Mouse (Mus musculus): ENCODE results near the gene Vsig10l.
A peak's percentile ranks its signal among the peaks of the same experiment; 100 is the strongest.

Gene Vsig10l

DNA sequence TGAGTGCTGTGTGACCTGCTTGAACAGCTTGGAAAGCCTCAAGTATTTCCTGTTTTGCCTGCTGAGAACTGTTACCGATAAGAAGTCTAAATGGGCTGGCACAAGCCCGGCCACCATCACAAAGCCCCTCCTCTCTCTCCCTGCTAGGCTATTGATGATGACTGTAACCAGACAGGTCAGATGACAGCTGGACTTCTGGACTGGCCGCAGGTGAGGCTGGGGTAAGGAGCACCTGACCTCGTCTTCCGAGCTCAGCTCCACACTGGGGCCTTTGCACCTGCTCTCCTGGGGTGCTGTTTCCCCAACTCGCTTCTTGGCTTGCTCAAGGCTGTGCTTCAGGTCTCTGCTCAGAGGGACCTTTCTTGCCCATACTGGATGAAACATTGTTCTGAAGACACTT lies 8.6 kb upstream of the Vsig10l start:
- DNase-seq (ENCODE audit: low spot score), result no peak

DNA sequence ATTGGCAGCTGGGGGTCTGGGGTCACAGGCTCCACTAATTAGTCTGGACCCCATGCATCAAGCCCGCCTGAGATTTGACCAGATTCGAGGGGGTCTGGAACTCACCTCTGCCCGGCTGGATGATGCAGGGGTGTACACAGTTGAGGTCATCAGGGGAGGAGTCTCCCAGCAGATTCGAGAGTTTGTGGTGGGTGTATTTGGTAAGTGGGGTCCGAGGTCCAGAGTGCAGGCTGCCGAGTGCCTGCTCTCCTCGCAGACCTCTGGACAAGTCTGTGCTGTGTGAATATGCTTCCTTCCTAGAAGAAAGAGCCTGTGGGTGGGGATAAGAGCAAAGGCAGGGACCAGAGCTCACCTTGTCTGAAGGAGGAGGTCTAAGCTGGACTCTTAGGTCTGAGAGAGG lies 1.0 kb downstream of the Vsig10l start:
- no peak for DNase-seq (ENCODE audit: low spot score)

DNA sequence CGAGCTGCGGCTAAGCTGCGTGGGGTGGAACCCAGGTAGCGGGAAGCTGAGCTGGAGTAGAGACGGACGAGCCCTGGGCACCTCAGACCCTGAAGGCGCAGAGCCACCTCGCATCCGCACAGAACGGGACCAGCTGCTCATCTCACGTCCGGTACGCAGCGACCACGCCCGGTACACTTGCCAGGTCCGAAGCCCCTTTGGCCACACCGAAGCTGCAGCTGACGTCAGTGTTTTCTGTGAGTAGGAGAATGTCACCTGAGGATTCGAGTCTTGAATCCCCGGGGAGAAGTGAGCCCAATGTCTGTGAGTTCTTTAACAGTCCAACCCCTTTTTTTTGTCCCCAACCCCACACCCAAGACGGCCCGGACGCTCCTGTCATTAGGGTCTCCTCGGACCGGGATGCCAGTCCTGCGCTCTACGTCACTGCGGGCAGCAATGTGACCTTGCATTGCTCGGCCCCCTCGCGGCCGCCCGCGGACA lies 2.0 kb downstream of the Vsig10l start:
- no peak for DNase-seq (ENCODE audit: low spot score)

DNA sequence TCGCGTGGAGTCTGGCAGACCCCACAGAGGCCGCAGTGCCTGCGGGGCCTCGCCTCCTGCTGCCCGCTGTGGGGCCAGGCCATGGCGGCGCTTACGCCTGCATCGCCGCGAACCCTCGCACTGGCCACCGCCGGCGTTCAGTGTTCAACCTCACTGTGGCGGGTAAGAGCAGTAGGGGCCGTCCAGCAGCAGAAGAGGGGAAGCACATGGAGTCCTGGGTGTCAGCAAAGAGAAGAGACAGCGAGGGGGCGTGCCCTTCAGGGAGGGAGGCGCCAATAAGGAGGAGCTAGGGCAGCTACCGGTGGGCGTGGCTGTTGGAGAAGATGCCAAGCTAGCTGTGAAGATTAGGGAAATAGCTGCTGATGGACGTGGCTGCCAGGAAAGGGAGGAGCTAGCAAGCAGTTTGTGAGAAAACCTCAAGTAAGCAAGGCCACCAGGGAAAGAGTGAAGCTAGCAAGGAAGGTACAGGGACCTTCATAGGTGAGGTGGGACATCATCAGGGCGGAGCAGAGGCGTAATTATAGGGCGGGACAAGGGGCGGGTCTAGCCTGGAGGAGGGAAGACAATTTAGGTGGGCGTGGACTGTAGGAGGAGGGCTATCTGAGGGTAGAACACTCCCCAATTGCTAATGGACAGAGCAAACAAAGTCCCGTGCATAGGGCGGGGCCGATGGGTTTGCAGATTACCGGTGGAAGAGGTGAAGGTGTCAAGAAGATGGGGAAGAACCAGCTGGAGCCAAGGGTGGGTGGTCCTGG lies 2.6 kb downstream of the Vsig10l start:
- DNase-seq (ENCODE audit: low spot score), result peak; percentile 83

DNA sequence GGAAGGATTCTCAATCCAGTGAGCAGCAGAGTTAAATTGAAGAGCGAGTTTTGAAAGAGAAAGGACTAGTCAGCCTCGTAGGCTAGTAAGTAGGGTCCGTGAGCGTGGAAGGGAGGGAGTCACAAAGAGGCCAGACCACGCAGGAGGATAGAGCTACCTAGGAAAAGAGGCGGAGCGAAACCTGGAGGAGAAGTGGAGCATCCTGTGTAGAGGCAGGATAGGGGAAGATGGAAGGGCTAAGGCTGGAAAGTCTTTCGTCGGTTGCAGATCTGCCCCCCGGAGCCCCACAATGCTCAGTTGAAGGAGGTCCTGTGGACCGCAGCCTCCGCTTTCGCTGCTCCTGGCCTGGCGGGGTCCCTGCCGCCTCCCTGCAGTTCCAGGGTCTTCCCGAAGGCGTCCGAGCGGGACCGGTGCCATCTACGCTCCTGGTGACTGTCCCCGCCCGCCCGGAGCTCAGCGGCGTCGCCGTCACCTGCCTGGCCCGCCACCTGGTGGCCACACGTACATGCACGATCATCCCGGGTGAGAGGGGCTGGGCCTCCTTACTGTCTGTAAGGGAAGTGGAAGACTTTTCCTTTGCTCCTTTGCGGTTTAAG lies 3.2 kb downstream of the Vsig10l start:
- peak; percentile 67 for DNase-seq (ENCODE audit: low spot score)

DNA sequence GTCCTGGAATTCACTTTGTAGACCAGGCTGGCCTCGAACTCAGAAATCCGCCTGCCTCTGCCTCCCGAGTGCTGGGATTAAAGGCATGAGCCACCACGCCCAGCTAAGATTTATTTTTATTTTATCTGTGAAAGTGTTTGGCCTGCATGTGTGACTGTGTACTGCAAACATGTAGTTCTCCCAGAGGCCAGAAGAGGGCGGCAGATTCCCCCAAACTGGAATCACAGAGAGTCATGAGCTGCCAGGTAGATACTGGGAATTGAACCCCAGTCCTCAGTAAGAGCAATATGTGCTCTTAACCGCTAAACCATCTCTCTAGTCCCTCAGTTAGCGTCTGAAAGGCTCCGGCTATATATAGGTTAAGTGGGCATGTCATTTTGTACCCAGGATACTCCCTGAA lies 7.4 kb downstream of the Vsig10l start:
- no peak for DNase-seq (ENCODE audit: low spot score)

DNA sequence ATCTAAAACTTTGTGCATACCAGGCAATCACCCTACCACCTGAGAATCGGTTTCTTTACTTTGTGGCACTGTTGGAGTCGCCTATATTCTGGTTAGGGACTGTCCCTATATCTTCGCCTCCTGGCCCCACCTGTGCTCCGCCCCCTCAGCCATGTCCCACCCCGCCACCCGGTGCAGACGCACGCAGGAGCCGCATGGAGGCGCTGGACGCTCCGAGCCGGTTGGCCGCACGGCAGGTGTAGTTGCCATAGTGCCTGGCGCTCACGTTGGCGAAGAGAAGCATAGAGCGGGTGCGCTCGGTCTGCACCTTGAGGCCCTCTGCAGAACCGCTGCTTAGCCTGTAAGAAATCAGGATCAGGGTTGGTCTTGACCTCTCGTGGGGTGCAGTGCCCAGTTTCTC lies 12.8 kb downstream of the Vsig10l start:
- DNase-seq (ENCODE audit: low spot score), result no peak

- no peak for DNase-seq (ENCODE audit: low spot score)
These were observed 13.4 kb downstream of the Vsig10l start for GRCm38 (mm10) chr7:43476376-43476775.

GRCm38 (mm10) chr7:43481191-43481590 lies 18.2 kb downstream of the Vsig10l start:
- no peak for DNase-seq (ENCODE audit: low spot score)

DNA sequence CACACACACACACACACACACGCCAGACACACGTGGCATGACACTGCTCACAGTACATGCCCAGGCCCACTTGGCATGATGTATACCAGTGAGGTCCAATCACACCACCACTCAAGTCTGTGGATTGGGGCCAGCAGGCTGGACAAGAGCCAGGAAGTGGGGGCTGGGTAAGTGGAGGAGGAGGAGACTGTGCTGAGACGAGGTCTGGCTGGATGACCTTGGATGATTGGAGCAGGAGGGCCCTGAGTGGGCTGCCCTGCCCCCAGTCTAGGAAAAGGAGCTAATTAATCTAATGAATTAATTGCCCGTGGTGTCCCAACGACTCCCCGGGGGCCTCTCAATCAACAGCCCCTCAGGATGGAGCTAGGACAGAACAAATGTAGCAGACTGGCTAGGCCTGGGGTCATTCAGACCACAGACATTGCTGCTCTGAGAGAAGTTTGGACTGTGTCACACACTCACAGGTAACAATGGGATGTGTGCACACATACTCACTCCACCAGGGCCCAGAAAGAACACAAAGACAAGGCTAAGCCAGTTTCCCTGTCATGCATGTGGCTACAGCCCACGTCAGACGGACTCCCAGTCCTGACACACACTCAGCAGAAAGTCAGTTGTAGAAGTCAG lies 19.3 kb downstream of the Vsig10l start:
- DNase-seq (ENCODE audit: low spot score), result no peak

GRCm38 (mm10) chr7:43483236-43483635 lies 20.3 kb downstream of the Vsig10l start:
- DNase-seq (ENCODE audit: low spot score), result no peak

DNA sequence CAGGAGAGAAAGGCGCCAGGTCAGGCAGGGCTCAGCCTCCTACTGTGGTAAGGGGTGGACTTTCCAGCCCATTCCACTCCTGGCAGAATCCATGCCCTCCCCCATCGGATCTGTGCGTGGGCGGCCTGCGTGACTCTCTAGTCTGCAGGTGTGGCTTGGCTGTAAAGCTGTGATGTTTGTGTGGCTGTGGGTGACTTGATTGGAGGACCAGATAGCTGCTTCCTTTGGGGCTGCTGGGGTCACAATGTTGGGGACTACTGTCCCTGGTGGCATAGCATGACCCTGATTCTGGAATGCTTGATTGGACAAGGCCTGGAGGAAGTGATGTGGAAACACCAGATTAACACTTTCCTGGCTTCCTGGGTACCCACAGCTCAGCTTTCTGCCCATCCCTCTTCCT lies 25.7 kb downstream of the Vsig10l start:
- DNase-seq (ENCODE audit: low spot score), result no peak

- no peak for DNase-seq (ENCODE audit: low spot score)
These were observed 26.7 kb downstream of the Vsig10l start, which contains the start of gene Iglon5 for GRCm38 (mm10) chr7:43489631-43490125. Gene Iglon5 (minus strand): TSS chr7:43490075.

DNA sequence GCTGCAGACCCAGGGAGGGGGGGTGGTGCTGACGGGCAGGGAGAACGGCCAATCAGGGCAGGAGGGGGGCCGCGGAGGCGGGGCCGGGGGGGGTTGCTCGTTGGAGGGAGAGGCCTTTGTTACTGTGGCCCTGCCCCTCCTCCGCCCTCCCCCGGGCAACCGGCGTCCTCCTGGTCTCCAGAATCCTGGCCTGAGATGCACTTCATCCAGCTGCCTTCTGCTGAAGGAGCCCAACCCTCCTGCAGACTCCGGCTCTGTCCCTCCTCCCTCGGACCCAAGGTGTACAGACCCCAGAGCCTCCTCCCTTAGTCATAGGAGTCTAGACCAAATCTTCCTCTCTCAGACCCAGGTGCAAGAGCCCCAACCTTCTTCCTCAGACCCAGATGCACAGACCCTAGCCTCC lies 27.2 kb downstream of the Vsig10l start:
- peak; percentile 37 for DNase-seq (ENCODE audit: low spot score)

DNA sequence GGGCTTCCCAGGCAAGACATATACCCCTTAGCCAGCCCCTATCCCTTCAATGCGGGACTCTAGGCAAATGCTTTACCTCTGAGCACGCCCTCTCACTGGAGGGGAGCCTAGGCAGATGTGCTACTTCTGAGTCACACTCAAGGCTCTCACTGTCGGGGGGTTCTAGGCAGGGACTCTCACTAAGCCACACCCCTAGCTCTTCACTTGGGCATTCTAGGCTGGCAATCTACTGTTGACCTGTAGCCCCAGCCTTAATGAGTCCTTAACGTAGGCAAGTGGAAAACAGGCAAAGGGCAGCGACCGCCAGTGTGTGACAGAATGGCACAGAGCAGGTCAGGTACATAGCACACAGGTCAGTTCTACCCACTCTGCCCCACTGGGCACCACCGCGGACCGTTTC lies 27.9 kb downstream of the Vsig10l start:
- no peak for DNase-seq (ENCODE audit: low spot score)

- peak; percentile 25 for DNase-seq (ENCODE audit: low spot score)
These were observed 32.5 kb downstream of the Vsig10l start for GRCm38 (mm10) chr7:43495343-43496021.

GRCm38 (mm10) chr7:43511707-43512478 lies 48.9 kb downstream of the Vsig10l start:
- DNase-seq (ENCODE audit: low spot score), result no peak

DNA sequence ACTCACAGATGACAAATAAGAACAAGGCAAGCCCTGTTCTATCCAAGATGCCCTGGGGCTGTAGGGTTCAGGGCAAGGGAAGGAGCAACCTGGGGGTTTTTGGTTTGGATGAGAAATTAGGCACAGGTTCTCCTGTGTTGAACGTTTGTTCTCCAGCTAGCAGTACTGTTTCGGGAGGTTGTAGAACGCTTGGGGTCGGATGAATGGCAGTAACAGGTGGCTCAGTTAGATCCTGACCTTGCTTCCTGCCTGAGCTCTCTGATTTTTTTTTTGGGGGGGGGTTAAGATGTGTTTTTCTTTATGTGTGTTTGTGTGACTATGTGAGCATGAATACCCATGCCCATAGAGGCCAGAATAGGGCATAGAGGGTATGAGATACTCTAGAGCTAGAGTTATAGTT lies 49.6 kb downstream of the Vsig10l start:
- DNase-seq (ENCODE audit: low spot score), result no peak

- no peak for DNase-seq (ENCODE audit: low spot score)
These were observed 52.1 kb downstream of the Vsig10l start for GRCm38 (mm10) chr7:43515076-43515475.

DNA sequence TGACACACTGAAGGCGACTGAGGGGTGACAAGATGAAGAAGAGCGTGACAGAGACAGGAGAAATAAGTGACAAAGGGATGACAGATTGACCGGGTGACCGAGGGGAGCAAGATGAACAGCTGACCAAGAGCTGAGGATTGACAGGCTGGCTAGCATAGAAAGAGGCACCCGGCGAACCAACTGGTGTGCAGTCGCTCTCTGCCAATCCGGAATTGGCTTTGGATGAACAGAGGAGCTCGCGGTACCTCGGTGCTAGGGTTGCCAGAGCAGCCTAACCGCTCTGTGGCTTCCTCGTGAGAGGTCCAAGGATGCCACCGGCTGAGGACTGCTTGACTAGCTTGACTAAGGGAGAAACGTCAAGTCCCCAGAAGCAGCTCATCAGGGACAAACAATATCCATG lies 55.4 kb downstream of the Vsig10l start:
- no peak for DNase-seq (ENCODE audit: low spot score)
